Mouse (Mus musculus): Measurements from ENCODE around the gene Tjp3. TPM values are rescaled to one million over a fixed set of nuclear protein-coding genes. Genes with fewer than 3 reads are reported as not detected.

Gene Tjp3
- polyA plus RNA-seq, 1 experiment from 2014 or later: 22.6 TPM

- H3K4me1 ChIP-seq (ENCODE audit: insufficient read depth, low read length): peaks cover 18% of the 10 kb centered on the region
- no peak for ATAC-seq (ENCODE audit: low FRiP score, low TSS enrichment)
- peaks cover 87% of the 10 kb centered on the region for H3K36me3 ChIP-seq (ENCODE audit: insufficient read depth, low read length)
- H3K27me3 ChIP-seq (ENCODE audit: insufficient read depth, low read length): no peaks in the 10 kb centered on the region
- H3K9ac ChIP-seq (replicated peaks; ENCODE audit: low read length): no peak overlapping the region
- H3K4me3 ChIP-seq (ENCODE audit: low read length): no peak overlapping the region
- no peaks in the 10 kb centered on the region for H3K9me3 ChIP-seq (ENCODE audit: low read length)
- 80% methylated on average over 5 of the region's 5 CpGs for WGBS
- no peak overlapping the region for H3K4me2 ChIP-seq (replicated peaks; ENCODE audit: low read depth, low read length)
- no peak overlapping the region for H3K27ac ChIP-seq (ENCODE audit: low read length)
Measured at GRCm38 (mm10) chr10:81309571-81309970, 18.2 kb upstream of the Tjp3 start.

- H3K4me2 ChIP-seq (replicated peaks; ENCODE audit: low read depth, low read length): no peak overlapping the region
- no peaks in the 10 kb centered on the region for H3K27me3 ChIP-seq (ENCODE audit: insufficient read depth, low read length)
- H3K4me1 ChIP-seq (ENCODE audit: insufficient read depth, low read length): peaks cover 32% of the 10 kb centered on the region
- H3K9ac ChIP-seq (replicated peaks; ENCODE audit: low read length): no peak overlapping the region
- no peaks in the 10 kb centered on the region for H3K9me3 ChIP-seq (ENCODE audit: low read length)
- peaks cover 64% of the 10 kb centered on the region for H3K36me3 ChIP-seq (ENCODE audit: insufficient read depth, low read length)
- no peak for ATAC-seq (ENCODE audit: low FRiP score, low TSS enrichment)
- no peak overlapping the region for H3K27ac ChIP-seq (ENCODE audit: low read length)
- 93% methylated on average over 21 of the region's 21 CpGs for WGBS
- no peak overlapping the region for H3K4me3 ChIP-seq (ENCODE audit: low read length)
Measured at GRCm38 (mm10) chr10:81306837-81307682, 15.7 kb upstream of the Tjp3 start.

DNA sequence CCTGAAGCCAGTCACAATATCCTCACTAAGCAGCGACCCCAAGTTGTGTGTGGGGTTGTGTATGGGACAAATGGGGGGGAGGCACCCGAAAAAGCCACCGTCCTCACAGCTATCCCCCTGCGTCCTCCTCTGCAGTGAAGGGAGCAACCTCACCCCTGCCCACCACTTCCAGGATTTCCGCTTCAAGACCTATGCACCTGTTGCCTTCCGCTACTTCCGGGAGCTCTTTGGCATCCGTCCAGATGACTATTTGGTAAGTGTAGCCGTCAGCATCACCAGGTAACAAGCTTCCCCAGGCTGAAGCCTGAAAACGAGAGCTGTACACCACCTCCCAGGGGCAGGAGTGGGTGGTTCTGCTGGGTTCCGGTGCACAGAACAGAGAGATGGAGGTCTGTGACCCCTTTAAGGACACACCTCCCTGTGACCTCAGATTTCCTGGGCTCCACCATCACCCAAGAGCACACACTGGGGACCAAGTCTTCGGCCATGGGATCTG, 14.8 kb upstream of the Tjp3 start:
- Histone ChIP-seq H3K4me1 (ENCODE audit: insufficient read depth, low read length) (peaks cover 37% of the 10 kb centered on the region), H3K9ac (replicated peaks; ENCODE audit: low read length) (no peak overlapping the region), H3K27me3 (ENCODE audit: insufficient read depth, low read length) (no peaks in the 10 kb centered on the region), H3K4me2 (replicated peaks; ENCODE audit: low read depth, low read length) (no peak overlapping the region), H3K27ac (ENCODE audit: low read length) (no peak overlapping the region), H3K36me3 (ENCODE audit: insufficient read depth, low read length) (peaks cover 55% of the 10 kb centered on the region), H3K9me3 (ENCODE audit: low read length) (no peaks in the 10 kb centered on the region), H3K4me3 (ENCODE audit: low read length) (no peak overlapping the region)
- 90% methylated on average over 12 of the region's 12 CpGs for WGBS
- ATAC-seq (ENCODE audit: low FRiP score, low TSS enrichment): no peak

DNA sequence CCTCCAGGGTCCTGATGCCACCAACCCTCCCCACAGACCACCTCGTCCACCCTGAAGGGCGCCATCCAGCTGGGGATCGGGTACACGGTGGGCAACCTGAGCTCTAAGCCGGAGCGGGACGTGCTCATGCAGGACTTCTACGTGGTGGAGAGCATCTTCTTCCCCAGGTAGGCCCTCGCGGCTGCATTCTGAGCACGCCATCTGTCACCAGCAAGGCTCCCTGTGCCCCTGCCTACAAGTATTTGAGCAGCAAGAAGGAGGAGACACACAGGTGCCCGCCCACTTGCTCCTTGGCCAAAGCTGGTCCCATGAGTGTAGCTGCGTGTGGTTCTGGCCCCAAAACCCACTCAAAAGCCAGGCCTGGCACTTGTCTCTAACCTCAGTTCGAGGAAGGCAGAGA, 14.3 kb upstream of the Tjp3 start:
- Histone ChIP-seq H3K4me3 (ENCODE audit: low read length) (no peak overlapping the region), H3K36me3 (ENCODE audit: insufficient read depth, low read length) (peaks cover 50% of the 10 kb centered on the region), H3K9me3 (ENCODE audit: low read length) (no peaks in the 10 kb centered on the region), H3K4me2 (replicated peaks; ENCODE audit: low read depth, low read length) (no peak overlapping the region), H3K9ac (replicated peaks; ENCODE audit: low read length) (no peak overlapping the region), H3K4me1 (ENCODE audit: insufficient read depth, low read length) (peaks cover 43% of the 10 kb centered on the region), H3K27ac (ENCODE audit: low read length) (no peak overlapping the region), H3K27me3 (ENCODE audit: insufficient read depth, low read length) (no peaks in the 10 kb centered on the region)
- ATAC-seq (ENCODE audit: low FRiP score, low TSS enrichment): no peak
- WGBS: 91% methylated on average over 14 of the region's 14 CpGs

DNA sequence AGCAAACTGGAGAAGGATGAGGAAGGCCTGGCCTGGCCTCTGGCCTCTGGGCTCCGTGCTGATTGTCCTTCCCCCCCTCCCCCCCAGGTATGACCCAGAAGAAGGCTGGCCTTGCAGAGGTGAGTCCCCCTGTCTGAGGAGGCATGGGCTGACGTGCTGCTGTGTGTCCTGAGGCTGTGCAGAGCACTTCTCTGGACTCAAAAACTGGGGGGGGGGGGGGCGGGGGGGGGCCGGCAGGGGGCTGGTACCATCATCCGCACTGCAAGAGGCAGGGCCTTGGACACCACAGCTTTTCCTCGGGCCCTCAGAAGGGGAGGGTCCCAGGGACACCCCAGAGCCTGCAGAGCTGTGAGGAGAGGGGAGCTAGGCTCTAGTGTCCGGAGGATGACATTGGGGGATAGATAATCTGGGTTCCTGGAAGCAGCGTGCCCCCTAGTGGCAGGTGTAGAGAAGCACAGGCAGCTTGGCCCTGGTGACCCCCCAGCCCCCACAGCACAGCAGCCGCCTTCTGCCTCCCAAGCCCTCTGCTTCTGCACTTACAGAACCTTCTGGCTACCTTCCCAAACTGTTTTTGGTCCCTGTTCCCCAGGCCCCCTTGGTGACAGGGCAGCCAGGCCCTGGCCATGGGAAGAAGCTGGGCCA, 13.3 kb upstream of the Tjp3 start:
- H3K36me3 ChIP-seq (ENCODE audit: insufficient read depth, low read length): peaks cover 40% of the 10 kb centered on the region
- no peak overlapping the region for H3K27ac ChIP-seq (ENCODE audit: low read length)
- no peak overlapping the region for H3K4me3 ChIP-seq (ENCODE audit: low read length)
- H3K4me2 ChIP-seq (replicated peaks; ENCODE audit: low read depth, low read length): no peak overlapping the region
- no peaks in the 10 kb centered on the region for H3K9me3 ChIP-seq (ENCODE audit: low read length)
- WGBS: 16% methylated on average over 8 of the region's 9 CpGs
- H3K9ac ChIP-seq (replicated peaks; ENCODE audit: low read length): 0 out of 2 replicates have a peak overlapping the region, but pooled peaks have one; percentile 25
- no peak for ATAC-seq (ENCODE audit: low FRiP score, low TSS enrichment)
- peaks cover 52% of the 10 kb centered on the region for H3K4me1 ChIP-seq (ENCODE audit: insufficient read depth, low read length)
- no peaks in the 10 kb centered on the region for H3K27me3 ChIP-seq (ENCODE audit: insufficient read depth, low read length)

DNA sequence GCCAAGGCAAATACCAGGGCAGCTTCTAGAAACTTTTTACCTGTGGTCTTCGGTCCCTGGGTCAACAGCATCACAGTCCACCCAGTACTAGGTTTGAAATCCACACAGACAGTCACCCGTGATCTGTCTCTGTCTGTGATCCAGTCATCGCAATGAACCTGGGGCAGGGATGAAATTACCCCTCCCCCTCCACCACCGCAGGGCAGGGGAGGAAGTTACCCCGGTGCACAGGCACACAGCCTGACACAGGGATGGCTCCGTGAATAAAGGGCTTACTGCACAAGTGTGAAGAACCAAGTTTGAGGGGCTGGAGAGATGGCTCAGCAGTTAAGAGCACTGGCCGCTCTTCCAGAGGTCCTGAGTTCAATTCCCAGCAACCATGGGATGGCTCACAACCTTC, 12.4 kb upstream of the Tjp3 start:
- Histone ChIP-seq H3K9ac (replicated peaks; ENCODE audit: low read length) (no peak overlapping the region), H3K27ac (ENCODE audit: low read length) (no peak overlapping the region), H3K9me3 (ENCODE audit: low read length) (no peaks in the 10 kb centered on the region), H3K4me2 (replicated peaks; ENCODE audit: low read depth, low read length) (no peak overlapping the region), H3K4me3 (ENCODE audit: low read length) (no peak overlapping the region), H3K4me1 (ENCODE audit: insufficient read depth, low read length) (peaks cover 62% of the 10 kb centered on the region), H3K36me3 (ENCODE audit: insufficient read depth, low read length) (peaks cover 31% of the 10 kb centered on the region), H3K27me3 (ENCODE audit: insufficient read depth, low read length) (no peaks in the 10 kb centered on the region)
- no peak for ATAC-seq (ENCODE audit: low FRiP score, low TSS enrichment)
- WGBS: 67% methylated on average over 7 of the region's 7 CpGs

DNA sequence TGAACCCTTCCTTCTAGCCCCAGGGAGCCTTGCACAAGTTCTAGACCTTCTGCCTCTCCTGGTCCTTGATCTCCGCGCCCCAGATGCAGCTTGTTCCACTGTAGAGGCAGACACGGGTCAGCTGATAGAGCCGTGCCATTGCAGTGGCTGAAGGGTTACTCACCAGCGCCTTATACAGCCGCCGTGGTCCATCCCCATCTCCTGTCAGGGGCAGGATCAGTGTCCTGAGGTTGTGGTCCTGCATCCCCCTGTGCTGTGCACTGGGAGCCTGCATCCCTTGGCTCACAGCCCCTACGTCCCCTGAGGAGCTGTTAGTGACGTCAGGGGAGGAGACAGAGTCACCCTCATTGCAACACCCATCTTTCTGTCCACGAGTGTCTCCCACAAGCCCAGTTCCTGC, 11.9 kb upstream of the Tjp3 start:
- Histone ChIP-seq H3K36me3 (ENCODE audit: insufficient read depth, low read length) (peaks cover 26% of the 10 kb centered on the region), H3K9ac (replicated peaks; ENCODE audit: low read length) (peak overlapping the region; percentile 29), H3K27me3 (ENCODE audit: insufficient read depth, low read length) (no peaks in the 10 kb centered on the region), H3K27ac (ENCODE audit: low read length) (peak overlapping the region; percentile 56), H3K4me1 (ENCODE audit: insufficient read depth, low read length) (peaks cover 64% of the 10 kb centered on the region), H3K4me2 (replicated peaks; ENCODE audit: low read depth, low read length) (0 out of 2 replicates have a peak overlapping the region, but pooled peaks have one; percentile 20), H3K9me3 (ENCODE audit: low read length) (no peaks in the 10 kb centered on the region), H3K4me3 (ENCODE audit: low read length) (no peak overlapping the region)
- ATAC-seq (ENCODE audit: low FRiP score, low TSS enrichment): no peak
- 68% methylated on average over 10 of the region's 10 CpGs for WGBS

DNA sequence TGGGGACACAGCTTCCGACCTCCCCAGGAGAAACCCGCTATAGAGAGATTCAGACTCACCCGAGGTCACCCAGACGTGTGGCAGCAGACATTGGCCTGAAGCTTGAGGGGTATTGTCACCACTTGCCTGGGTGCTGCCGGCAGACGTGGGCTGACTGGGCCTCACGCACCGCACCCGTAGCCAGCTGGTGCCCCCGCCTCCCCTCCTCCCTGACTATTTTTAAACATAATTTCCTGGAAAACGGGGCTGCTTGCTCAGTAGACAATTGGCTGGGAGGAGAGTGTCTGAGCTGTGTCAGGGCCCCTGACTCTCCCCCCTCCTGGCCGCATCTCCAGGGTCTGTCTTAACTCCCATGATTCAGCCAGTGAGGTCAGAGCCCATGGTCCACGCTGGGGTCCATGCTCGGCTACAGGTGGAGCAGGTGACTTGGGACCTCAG, 11.4 kb upstream of the Tjp3 start:
- no peak for ATAC-seq (ENCODE audit: low FRiP score, low TSS enrichment)
- peak overlapping the region; percentile 20; the same call in 1 of the 2 replicates for H3K4me2 ChIP-seq (replicated peaks; ENCODE audit: low read depth, low read length)

DNA sequence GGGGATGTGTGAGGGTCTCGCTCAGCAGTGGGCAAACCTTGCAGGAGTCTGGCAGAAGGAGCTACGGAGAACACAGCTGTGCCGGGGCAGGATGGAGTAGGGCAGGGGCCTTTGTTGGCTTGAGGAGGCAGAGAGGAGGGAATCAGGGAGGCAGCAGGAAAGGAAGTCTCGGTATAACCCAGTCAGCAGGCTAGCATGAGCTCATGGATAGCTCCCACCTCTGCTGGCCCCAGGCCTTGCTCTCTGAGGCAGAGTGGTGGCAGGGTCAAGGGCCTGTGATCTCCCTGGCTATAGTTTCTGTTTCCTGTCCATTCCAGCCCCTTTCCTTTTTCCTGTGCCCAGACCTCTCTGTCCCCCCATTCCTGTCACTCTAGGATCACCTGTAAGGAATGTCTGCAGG, 10.9 kb upstream of the Tjp3 start:
- Histone ChIP-seq H3K27ac (ENCODE audit: low read length) (peak overlapping the region; percentile 56), H3K27me3 (ENCODE audit: insufficient read depth, low read length) (no peaks in the 10 kb centered on the region), H3K4me1 (ENCODE audit: insufficient read depth, low read length) (peaks cover 73% of the 10 kb centered on the region), H3K9ac (replicated peaks; ENCODE audit: low read length) (0 out of 2 replicates have a peak overlapping the region, but pooled peaks have one; percentile 32), H3K9me3 (ENCODE audit: low read length) (no peaks in the 10 kb centered on the region), H3K4me3 (ENCODE audit: low read length) (no peak overlapping the region), H3K36me3 (ENCODE audit: insufficient read depth, low read length) (peaks cover 16% of the 10 kb centered on the region), H3K4me2 (replicated peaks; ENCODE audit: low read depth, low read length) (peak overlapping the region; percentile 20; the same call in 1 of the 2 replicates)
- ATAC-seq (ENCODE audit: low FRiP score, low TSS enrichment): no peak
- WGBS: 53% methylated on average over 4 of the region's 4 CpGs

More for the DNA sequence above, 11.4 kb upstream of the Tjp3 start:
- Histone ChIP-seq H3K27me3 (ENCODE audit: insufficient read depth, low read length) (no peaks in the 10 kb centered on the region), H3K4me3 (ENCODE audit: low read length) (no peak overlapping the region), H3K9ac (replicated peaks; ENCODE audit: low read length) (peak overlapping the region; percentile 32), H3K27ac (ENCODE audit: low read length) (peak overlapping the region; percentile 56), H3K9me3 (ENCODE audit: low read length) (no peaks in the 10 kb centered on the region), H3K36me3 (ENCODE audit: insufficient read depth, low read length) (peaks cover 22% of the 10 kb centered on the region), H3K4me1 (ENCODE audit: insufficient read depth, low read length) (peaks cover 68% of the 10 kb centered on the region)
- 63% methylated on average over 14 of the region's 14 CpGs for WGBS
